8 mouse cellular contexts compared by ENCODE assay signal in the genomic region with DNA sequence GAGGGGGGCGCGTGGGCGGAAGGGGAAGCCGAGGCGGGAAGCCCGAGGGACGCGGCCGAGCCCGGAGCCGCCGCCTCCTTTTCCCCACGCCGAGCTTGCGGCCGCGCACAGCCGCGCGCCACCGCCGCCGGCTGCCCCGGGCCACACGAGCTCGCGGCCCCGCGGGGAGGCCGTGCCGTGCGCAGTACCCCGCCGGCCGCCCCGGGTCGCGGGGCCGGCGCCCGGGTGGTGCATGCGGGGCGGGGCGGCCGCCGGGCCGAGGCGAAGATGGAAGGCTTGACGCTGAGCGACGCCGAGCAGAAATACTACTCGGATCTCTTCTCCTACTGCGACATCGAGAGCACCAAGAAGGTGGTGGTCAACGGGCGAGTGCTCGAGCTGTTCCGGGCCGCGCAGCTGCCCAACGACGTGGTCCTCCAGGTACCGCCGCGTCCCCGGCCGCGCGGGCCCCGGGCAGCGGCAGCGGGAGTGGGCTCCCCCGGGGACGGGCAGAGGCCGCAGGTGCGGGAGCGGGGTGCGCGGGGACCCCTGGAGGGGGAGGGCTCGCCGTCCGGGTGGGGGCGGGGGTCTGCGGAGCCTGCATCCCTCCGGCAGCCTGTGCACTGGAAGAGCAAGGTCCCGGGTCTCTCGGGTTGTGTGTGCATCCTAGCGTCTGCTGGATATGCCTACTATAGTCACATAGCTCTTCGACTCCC. TPM values are rescaled to one million over a fixed set of nuclear protein-coding genes. Genes with fewer than 3 reads are reported as not detected.
DNase-seq lines count a peak whose midpoint lies in the region; ATAC-seq and TF ChIP-seq lines count a peak whose summit lies in the region.

A gene (plus strand): TSS at position 166 of the 695 bp plus-strand sequence.

- no peaks in the 10 kb centered on the region for H3K27me3 ChIP-seq in intestine, embryonic 15.5 days (replicated peaks)
- no peaks in the 10 kb centered on the region for H3K27me3 ChIP-seq in liver, postnatal 0 days (ENCODE audit: insufficient read depth, low read length)

- no peaks in the 10 kb centered on the region for H3K9me3 ChIP-seq in intestine, embryonic 15.5 days
- no peaks in the 10 kb centered on the region for H3K9me3 ChIP-seq in liver, postnatal 0 days (ENCODE audit: low read length)

- H3K36me3 ChIP-seq in intestine, embryonic 15.5 days, result no peaks in the 10 kb centered on the region
- H3K36me3 ChIP-seq in liver, postnatal 0 days (replicated peaks; ENCODE audit: insufficient read depth, low read length), result no peaks in the 10 kb centered on the region

- H3K4me3 ChIP-seq in intestine, embryonic 15.5 days (replicated peaks), result peak within 1 kb of the TSS; percentile 97
- H3K4me3 ChIP-seq in liver, postnatal 0 days (ENCODE audit: low read depth, low read length), result peak within 1 kb of the TSS; percentile 82

- ATAC-seq in intestine, embryonic 15.5 days, result peak; percentile 84
- peak; percentile 78 for ATAC-seq in liver, postnatal 0 days

- H3K4me1 ChIP-seq in intestine, embryonic 15.5 days (replicated peaks), result peaks cover 13% of the 10 kb centered on the region; the same call in 1 of the 2 replicates
- H3K4me1 ChIP-seq in liver, postnatal 0 days (ENCODE audit: insufficient read depth), result peaks cover 24% of the 10 kb centered on the region

- peak in 1 of 2 experiments; percentile 47 for DNase-seq in heart, adult 18-20 months
- no peak for DNase-seq in heart, adult 11 months
- DNase-seq in MN1 (ENCODE audit: low spot score), result peak; percentile 71
- DNase-seq in embryo, embryonic 10.5 days (ENCODE audit: low spot score), result peak; percentile 61
- peak; percentile 24 for DNase-seq in gastrocnemius, postnatal 25 days
- DNase-seq in liver, postnatal 0 days, result peak; percentile 53
- DNase-seq in right cerebral cortex, postnatal 10 days (ENCODE audit: low spot score in 2 of 2), result peak; percentile 41 to 43

- TF ChIP-seq EP300 in liver, postnatal 0 days (IDR thresholded peaks at IDR 0.05; ENCODE audit: low read depth), result no peak

- WGBS in intestine, embryonic 15.5 days, result under 1% methylated on average over 83 of the region's 90 CpGs
- 1% methylated on average over 58 of the region's 90 CpGs for WGBS in liver, postnatal 0 days (ENCODE audit: insufficient replicate concordance)

- peak within 1 kb of the TSS; percentile 92 for H3K27ac ChIP-seq in intestine, embryonic 15.5 days
- H3K27ac ChIP-seq in liver, postnatal 0 days (ENCODE audit: low read depth), result peak within 1 kb of the TSS; percentile 86

- TF ChIP-seq CTCF in liver, postnatal 0 days (IDR thresholded peaks at IDR 0.05; ENCODE audit: low read depth), result no peak

- peak within 1 kb of the TSS; percentile 85 for H3K4me2 ChIP-seq in intestine, embryonic 15.5 days (replicated peaks)
- peak within 1 kb of the TSS; percentile 84 for H3K4me2 ChIP-seq in liver, postnatal 0 days (ENCODE audit: low read depth, low read length)

- peak within 1 kb of the TSS; percentile 96 for H3K9ac ChIP-seq in intestine, embryonic 15.5 days
- peak within 1 kb of the TSS; percentile 92 for H3K9ac ChIP-seq in liver, postnatal 0 days (replicated peaks)

RNA-seq across cellular contexts. Expression of the gene that starts here (rescaled TPM):
- 10 to 100 TPM; 29.3 to 32.8 TPM for total RNA-seq in heart, adult 18-20 months (2021)
- 10 to 100 TPM; 19.7 to 23.8 TPM for total RNA-seq in gastrocnemius, postnatal 25 days (2021)
- 14.8 and 15.1 TPM in 2 replicates for polyA plus RNA-seq in intestine, embryonic 15.5 days (2015; fragmentation: Nextera tagmentation; extraction: Ambion mirVana)
- polyA plus RNA-seq in liver, postnatal 0 days (2015; fragmentation: Nextera tagmentation; extraction: Ambion mirVana), result 5.6 and 6.7 TPM in 2 replicates
